31 mouse cellular contexts compared by ENCODE assay signal in genomic region chr17:33097396-33097795, GRCm38 (mm10). TPM values are rescaled to one million over a fixed set of nuclear protein-coding genes. Genes with fewer than 3 reads are reported as not detected.
DNase-seq lines count a peak whose midpoint lies in the region; ATAC-seq lines count a peak whose summit lies in the region.
"Had no signal": no experiment of that assay in that cellular context is flagged by ENCODE, and none has a peak within 500 bp of the region (broad histone marks: within the 10 kb centered on the region; RNA-seq: fewer than 3 reads in every experiment).

No protein-coding gene starts in this region.

- H3K9ac ChIP-seq in lung, embryonic 16.5 days (ENCODE audit: low read length), result no peak overlapping the region
- H3K9ac ChIP-seq: forebrain, embryonic 13.5 days; heart, embryonic 13.5 days; hindbrain, embryonic 13.5 days; intestine, embryonic 15.5 days had no signal

- no peaks in the 10 kb centered on the region; the same call in 1 of the 2 replicates for H3K36me3 ChIP-seq in lung, embryonic 16.5 days (ENCODE audit: control insufficient read depth, insufficient read depth, low read length)
- no peaks in the 10 kb centered on the region for H3K36me3 ChIP-seq in hindbrain, embryonic 10.5 days
- H3K36me3 ChIP-seq: forebrain, embryonic 10.5 days; heart, embryonic 13.5 days; intestine, embryonic 15.5 days had no signal

- ATAC-seq in lung, embryonic 16.5 days (ENCODE audit: low read depth), result 0 out of 2 replicates have a peak, but pooled peaks have one; percentile 37
- ATAC-seq: activated CD4-positive, CD25-positive, alpha-beta regulatory T cell, adult 4 months; CD4-positive, CD25-positive, alpha-beta regulatory T cell, adult 4 months; forebrain, embryonic 13.5 days; forebrain, embryonic 16.5 days; hindbrain, embryonic 16.5 days; intestine, embryonic 15.5 days had no signal

- peak; percentile 17 for DNase-seq in 416B (ENCODE audit: low read depth)
- peak; percentile 17 for DNase-seq in lung, postnatal 14 days
- no peak for DNase-seq in heart, adult 18-20 months
- no peak for DNase-seq in hindbrain, embryonic 10.5 days (ENCODE audit: low spot score)
- no peak for DNase-seq in T-cell, adult 2 months (ENCODE audit: low spot score)
- DNase-seq: adrenal gland, adult 8-10 months; adrenal gland, postnatal 25 days; cerebellum, adult 18-20 months; cerebellum, adult 9-10 months; cerebellum, postnatal 14 days; gastrocnemius, adult 2 months; gastrocnemius, postnatal 14 days; heart, adult 11 months; heart, postnatal 14 days; heart, postnatal 4 days had no signal

- H3K4me1 ChIP-seq in lung, embryonic 16.5 days (replicated peaks; ENCODE audit: control insufficient read depth, insufficient read depth, low read length), result peaks cover 8% of the 10 kb centered on the region
- H3K4me1 ChIP-seq in hindbrain, embryonic 10.5 days (replicated peaks), result peaks cover 13% of the 10 kb centered on the region

- 67% methylated on average over 2 of the region's 2 CpGs for WGBS in lung, embryonic 16.5 days
- 96% methylated on average over 2 of the region's 2 CpGs for WGBS in hindbrain, embryonic 10.5 days

- no peak overlapping the region for H3K4me3 ChIP-seq in lung, embryonic 16.5 days (ENCODE audit: low read length)
- H3K4me3 ChIP-seq in hindbrain, embryonic 10.5 days, result no peak overlapping the region
- H3K4me3 ChIP-seq: forebrain, embryonic 10.5 days; forebrain, embryonic 13.5 days; gastrocnemius, adult 2 months; heart, embryonic 13.5 days; hindbrain, embryonic 13.5 days; intestine, embryonic 15.5 days had no signal

- no peak overlapping the region for H3K4me2 ChIP-seq in lung, embryonic 16.5 days (ENCODE audit: low read depth, low read length)
- H3K4me2 ChIP-seq: forebrain, embryonic 13.5 days; heart, embryonic 13.5 days; hindbrain, embryonic 13.5 days; intestine, embryonic 15.5 days had no signal

- H3K9me3 ChIP-seq in lung, embryonic 16.5 days (ENCODE audit: control insufficient read depth, low read length), result no peaks in the 10 kb centered on the region
- no peaks in the 10 kb centered on the region for H3K9me3 ChIP-seq in hindbrain, embryonic 10.5 days
- H3K9me3 ChIP-seq: forebrain, embryonic 10.5 days; forebrain, embryonic 13.5 days; heart, embryonic 13.5 days; hindbrain, embryonic 13.5 days; intestine, embryonic 15.5 days had no signal

- H3K27me3 ChIP-seq in lung, embryonic 16.5 days (ENCODE audit: control insufficient read depth, insufficient read depth, low read depth, low read length), result no peaks in the 10 kb centered on the region
- no peaks in the 10 kb centered on the region for H3K27me3 ChIP-seq in hindbrain, embryonic 10.5 days (ENCODE audit: insufficient read depth, poor library complexity, severe bottlenecking)
- H3K27me3 ChIP-seq: forebrain, embryonic 13.5 days; heart, embryonic 13.5 days; hindbrain, embryonic 13.5 days; intestine, embryonic 15.5 days had no signal

- no peak overlapping the region for H3K27ac ChIP-seq in lung, embryonic 16.5 days (ENCODE audit: low read length)
- H3K27ac ChIP-seq in hindbrain, embryonic 10.5 days, result no peak overlapping the region
- H3K27ac ChIP-seq: forebrain, embryonic 10.5 days; forebrain, embryonic 13.5 days; gastrocnemius, adult 2 months; heart, embryonic 13.5 days; hindbrain, embryonic 13.5 days; intestine, embryonic 15.5 days had no signal

RNA-seq across cellular contexts. Expression of gene Zfp563, which starts 8.3 kb away (rescaled TPM):
- 9.6 TPM in 2 replicates for polyA plus RNA-seq in lung, embryonic 16.5 days (2015; fragmentation: Nextera tagmentation; extraction: Ambion mirVana)
- total RNA-seq in heart, adult 18-20 months (2021), result 1 to 10 TPM; 5.1 to 5.6 TPM
- 6.8 and 8.0 TPM in 2 replicates for polyA plus RNA-seq in hindbrain, embryonic 10.5 days (2016; fragmentation: Nextera tagmentation; extraction: Ambion mirVana)

RNA-seq across cellular contexts. Expression of gene 4921501E09Rik, which starts 29.5 kb away (rescaled TPM):
- polyA plus RNA-seq in lung, embryonic 16.5 days (2015; fragmentation: Nextera tagmentation; extraction: Ambion mirVana), result not detected in 2 replicates
- not detected for total RNA-seq in heart, adult 18-20 months (2021)
- not detected in 2 replicates for polyA plus RNA-seq in hindbrain, embryonic 10.5 days (2016; fragmentation: Nextera tagmentation; extraction: Ambion mirVana)
- total RNA-seq: adrenal gland, adult 8-10 months; adrenal gland, postnatal 25 days; gastrocnemius, adult 2 months; gastrocnemius, postnatal 14 days; gastrocnemius, postnatal 4 days; heart, postnatal 14 days; heart, postnatal 4 days; MEL had no signal
- polyA plus RNA-seq: activated CD4-positive, CD25-positive, alpha-beta regulatory T cell, adult 4 months; C2C12; CD4-positive, CD25-positive, alpha-beta regulatory T cell, adult 4 months; embryonic facial prominence, embryonic 11.5 days; embryonic facial prominence, embryonic 14.5 days; forebrain, embryonic 10.5 days; forebrain, embryonic 13.5 days; forebrain, embryonic 16.5 days; heart, embryonic 13.5 days; heart, embryonic 16.5 days; hindbrain, embryonic 13.5 days; hindbrain, embryonic 16.5 days; intestine, embryonic 15.5 days had no signal

RNA-seq across cellular contexts. Expression of gene Morc2b, which starts 42.1 kb away (rescaled TPM):
- polyA plus RNA-seq in lung, embryonic 16.5 days (2015; fragmentation: Nextera tagmentation; extraction: Ambion mirVana), result not detected in 2 replicates
- total RNA-seq in heart, adult 18-20 months (2021), result under 1 TPM in 1 of 2 experiments, not detected in 1; 0.07 TPM
- 0.04 TPM in 1 of 2 replicates, not detected in the other for polyA plus RNA-seq in hindbrain, embryonic 10.5 days (2016; fragmentation: Nextera tagmentation; extraction: Ambion mirVana)
- total RNA-seq: adrenal gland, adult 8-10 months; adrenal gland, postnatal 25 days; MEL had no signal
- polyA plus RNA-seq: activated CD4-positive, CD25-positive, alpha-beta regulatory T cell, adult 4 months; CD4-positive, CD25-positive, alpha-beta regulatory T cell, adult 4 months; forebrain, embryonic 10.5 days; heart, embryonic 13.5 days; intestine, embryonic 15.5 days had no signal

Comparison
In these comparisons a context has a peak if more than half of its experiments do, and no peak if none do; other contexts are left out.
1. DNase-seq: peak in 416B (single experiment) and lung, postnatal 14 days (single experiment); none in heart, adult 18-20 months (0 of 2), hindbrain, embryonic 10.5 days (single experiment) and T-cell, adult 2 months (single experiment).